Mouse (Mus musculus): ENCODE measurements around the gene Flrt1. TPM values are rescaled to one million over a fixed set of nuclear protein-coding genes. Genes with fewer than 3 reads are reported as not detected.

The Flrt1 gene
- 0.60 and 0.64 TPM in 2 replicates for polyA plus RNA-seq (2014; fragmentation: Nextera tagmentation; extraction: Ambion mirVana)

DNA sequence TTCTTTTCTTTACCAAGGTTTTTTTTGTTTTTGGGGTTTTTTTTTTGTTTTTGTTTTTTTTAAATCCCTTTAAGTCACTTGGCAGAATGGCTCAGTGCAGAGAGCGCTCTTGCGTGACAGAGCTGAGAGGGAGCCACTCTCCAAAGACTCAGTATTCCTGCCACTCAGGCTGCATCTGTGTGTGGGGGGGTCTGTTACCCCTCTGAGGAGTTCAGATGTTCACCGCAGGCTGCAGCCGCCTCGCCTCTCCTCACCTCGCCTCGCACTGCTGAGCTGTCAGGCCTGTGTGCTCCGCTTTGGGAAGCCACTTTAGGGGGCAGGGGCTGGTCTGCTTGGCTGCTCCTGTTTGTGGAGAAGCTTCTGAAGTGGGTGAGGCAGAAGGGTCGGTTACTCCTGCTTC lies at the start of gene Flrt1:
TSS of gene Flrt1 (minus strand) at position 186 of the 400 bp plus-strand sequence.
- WGBS, result 76% methylated on average over 9 of the region's 9 CpGs
- H3K27me3 ChIP-seq (replicated peaks; ENCODE audit: control insufficient read depth, insufficient read depth, low read length), result no peaks in the 10 kb centered on the region; the same call in 1 of the 2 replicates
- H3K4me3 ChIP-seq (ENCODE audit: low read depth, low read length), result no peak within 1 kb of the TSS
- peaks cover 24% of the 10 kb centered on the region for H3K4me1 ChIP-seq (replicated peaks; ENCODE audit: control insufficient read depth, insufficient read depth, low read length)
- ATAC-seq (replicated peaks; ENCODE audit: low FRiP score) (no peak), DNase-seq (ENCODE audit: low spot score) (no peak)
- H3K9ac ChIP-seq (ENCODE audit: low read depth, low read length), result no peak within 1 kb of the TSS; the same call in 1 of the 2 replicates
- H3K36me3 ChIP-seq (ENCODE audit: control insufficient read depth, insufficient read depth, low read length), result no peaks in the 10 kb centered on the region
- no peak within 1 kb of the TSS for H3K4me2 ChIP-seq
- H3K9me3 ChIP-seq (ENCODE audit: control insufficient read depth, low read length), result no peaks in the 10 kb centered on the region
- no peak within 1 kb of the TSS for H3K27ac ChIP-seq (ENCODE audit: low read depth, low read length)

- H3K27ac ChIP-seq (ENCODE audit: low read depth, low read length), result no peak overlapping the region
- no peak overlapping the region for H3K9ac ChIP-seq (ENCODE audit: low read depth, low read length)
- no peak for DNase-seq (ENCODE audit: low spot score)
- WGBS, result 72% methylated on average over 6 of the region's 6 CpGs
- no peak overlapping the region for H3K4me2 ChIP-seq
- no peaks in the 10 kb centered on the region for H3K9me3 ChIP-seq (ENCODE audit: control insufficient read depth, low read length)
- H3K4me1 ChIP-seq (replicated peaks; ENCODE audit: control insufficient read depth, insufficient read depth, low read length), result peaks cover 3% of the 10 kb centered on the region; the same call in 1 of the 2 replicates
- no peak for ATAC-seq (replicated peaks; ENCODE audit: low FRiP score)
- no peaks in the 10 kb centered on the region for H3K36me3 ChIP-seq (ENCODE audit: control insufficient read depth, insufficient read depth, low read length)
- no peak overlapping the region for H3K4me3 ChIP-seq (ENCODE audit: low read depth, low read length)
- H3K27me3 ChIP-seq (replicated peaks; ENCODE audit: control insufficient read depth, insufficient read depth, low read length), result peaks cover 35% of the 10 kb centered on the region
Measured at GRCm38 (mm10) chr19:7155196-7155595, 49.7 kb upstream of the Flrt1 start.

- H3K27me3 ChIP-seq (replicated peaks; ENCODE audit: control insufficient read depth, insufficient read depth, low read length), result peaks cover 32% of the 10 kb centered on the region
- ATAC-seq (replicated peaks; ENCODE audit: low FRiP score), result no peak
- peaks cover 3% of the 10 kb centered on the region; the same call in 1 of the 2 replicates for H3K4me1 ChIP-seq (replicated peaks; ENCODE audit: control insufficient read depth, insufficient read depth, low read length)
Measured at GRCm38 (mm10) chr19:7153232-7153631, 47.7 kb upstream of the Flrt1 start.

DNA sequence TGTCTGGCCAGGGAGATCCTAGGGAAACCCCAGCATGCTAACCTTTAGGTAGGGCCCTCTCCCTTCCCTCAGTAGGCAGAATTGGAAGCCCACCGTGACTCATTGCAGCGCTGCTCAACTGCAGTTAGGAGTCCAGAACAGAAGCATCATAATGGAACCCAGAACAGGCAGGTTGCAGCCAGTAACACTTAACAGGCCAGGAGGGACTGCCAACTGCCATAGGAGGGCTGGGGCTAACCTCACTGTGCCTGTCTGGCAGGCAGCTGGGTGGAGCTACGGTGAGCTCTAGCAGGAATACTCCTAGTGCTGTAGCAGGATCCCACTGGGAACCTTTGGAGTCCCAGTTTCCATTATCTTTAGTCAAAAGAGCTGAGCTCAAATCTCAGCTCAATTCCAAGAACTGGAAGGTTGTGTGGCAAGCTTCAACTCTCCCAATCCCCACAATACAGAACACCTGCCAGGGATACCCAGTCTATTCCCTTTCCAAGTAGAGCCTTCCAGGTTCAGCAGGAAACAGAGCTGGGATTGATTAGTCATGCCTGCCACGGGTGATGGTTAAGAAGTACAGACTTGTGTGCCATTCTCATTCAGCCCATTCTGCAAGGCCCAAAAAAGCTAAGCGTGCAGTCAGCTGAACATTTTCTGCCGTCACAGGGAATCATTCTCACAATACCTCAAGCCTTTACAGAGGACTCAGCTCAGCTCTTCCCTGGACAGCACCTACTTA lies 46.6 kb upstream of the Flrt1 start:
- Histone ChIP-seq H3K4me3 (ENCODE audit: low read depth, low read length) (no peak overlapping the region), H3K9me3 (ENCODE audit: control insufficient read depth, low read length) (no peaks in the 10 kb centered on the region), H3K4me2 (no peak overlapping the region), H3K27me3 (replicated peaks; ENCODE audit: control insufficient read depth, insufficient read depth, low read length) (peaks cover 32% of the 10 kb centered on the region), H3K36me3 (ENCODE audit: control insufficient read depth, insufficient read depth, low read length) (no peaks in the 10 kb centered on the region), H3K9ac (ENCODE audit: low read depth, low read length) (no peak overlapping the region), H3K27ac (ENCODE audit: low read depth, low read length) (no peak overlapping the region), H3K4me1 (replicated peaks; ENCODE audit: control insufficient read depth, insufficient read depth, low read length) (no peaks in the 10 kb centered on the region)
- WGBS, result 82% methylated on average over 6 of the region's 6 CpGs
- ATAC-seq (replicated peaks; ENCODE audit: low FRiP score) (no peak), DNase-seq (ENCODE audit: low spot score) (no peak)

More at GRCm38 (mm10) chr19:7153232-7153631, 47.7 kb upstream of the Flrt1 start:
- Histone ChIP-seq H3K4me3 (ENCODE audit: low read depth, low read length) (no peak overlapping the region), H3K27ac (ENCODE audit: low read depth, low read length) (no peak overlapping the region), H3K4me2 (no peak overlapping the region), H3K9ac (ENCODE audit: low read depth, low read length) (no peak overlapping the region), H3K36me3 (ENCODE audit: control insufficient read depth, insufficient read depth, low read length) (no peaks in the 10 kb centered on the region), H3K9me3 (ENCODE audit: control insufficient read depth, low read length) (no peaks in the 10 kb centered on the region)
- DNase-seq (ENCODE audit: low spot score), result no peak
- 22% methylated on average over 7 of the region's 7 CpGs for WGBS

- Histone ChIP-seq H3K27ac (ENCODE audit: low read depth, low read length) (no peak overlapping the region), H3K9ac (ENCODE audit: low read depth, low read length) (no peak overlapping the region), H3K4me2 (no peak overlapping the region), H3K9me3 (ENCODE audit: control insufficient read depth, low read length) (no peaks in the 10 kb centered on the region), H3K27me3 (replicated peaks; ENCODE audit: control insufficient read depth, insufficient read depth, low read length) (peaks cover 30% of the 10 kb centered on the region), H3K4me3 (ENCODE audit: low read depth, low read length) (no peak overlapping the region), H3K36me3 (ENCODE audit: control insufficient read depth, insufficient read depth, low read length) (no peaks in the 10 kb centered on the region), H3K4me1 (replicated peaks; ENCODE audit: control insufficient read depth, insufficient read depth, low read length) (no peaks in the 10 kb centered on the region)
- DNase-seq (ENCODE audit: low spot score) (no peak), ATAC-seq (replicated peaks; ENCODE audit: low FRiP score) (no peak)
- WGBS, result 75% methylated on average over 7 of the region's 7 CpGs
Measured at GRCm38 (mm10) chr19:7151300-7151926, 45.9 kb upstream of the Flrt1 start.

GRCm38 (mm10) chr19:7149158-7149685 lies 43.7 kb upstream of the Flrt1 start:
- DNase-seq (ENCODE audit: low spot score) (no peak), ATAC-seq (replicated peaks; ENCODE audit: low FRiP score) (no peak)
- H3K27me3 ChIP-seq (replicated peaks; ENCODE audit: control insufficient read depth, insufficient read depth, low read length), result peaks cover 50% of the 10 kb centered on the region
- H3K36me3 ChIP-seq (ENCODE audit: control insufficient read depth, insufficient read depth, low read length), result no peaks in the 10 kb centered on the region
- H3K9ac ChIP-seq (ENCODE audit: low read depth, low read length), result no peak overlapping the region
- no peaks in the 10 kb centered on the region for H3K9me3 ChIP-seq (ENCODE audit: control insufficient read depth, low read length)
- H3K4me3 ChIP-seq (ENCODE audit: low read depth, low read length), result no peak overlapping the region
- H3K4me2 ChIP-seq, result no peak overlapping the region
- WGBS, result 72% methylated on average over 7 of the region's 7 CpGs
- H3K27ac ChIP-seq (ENCODE audit: low read depth, low read length), result no peak overlapping the region
- H3K4me1 ChIP-seq (replicated peaks; ENCODE audit: control insufficient read depth, insufficient read depth, low read length), result 0 out of 2 replicates have a peak, but pooled peaks cover 1% of the 10 kb centered on the region

DNA sequence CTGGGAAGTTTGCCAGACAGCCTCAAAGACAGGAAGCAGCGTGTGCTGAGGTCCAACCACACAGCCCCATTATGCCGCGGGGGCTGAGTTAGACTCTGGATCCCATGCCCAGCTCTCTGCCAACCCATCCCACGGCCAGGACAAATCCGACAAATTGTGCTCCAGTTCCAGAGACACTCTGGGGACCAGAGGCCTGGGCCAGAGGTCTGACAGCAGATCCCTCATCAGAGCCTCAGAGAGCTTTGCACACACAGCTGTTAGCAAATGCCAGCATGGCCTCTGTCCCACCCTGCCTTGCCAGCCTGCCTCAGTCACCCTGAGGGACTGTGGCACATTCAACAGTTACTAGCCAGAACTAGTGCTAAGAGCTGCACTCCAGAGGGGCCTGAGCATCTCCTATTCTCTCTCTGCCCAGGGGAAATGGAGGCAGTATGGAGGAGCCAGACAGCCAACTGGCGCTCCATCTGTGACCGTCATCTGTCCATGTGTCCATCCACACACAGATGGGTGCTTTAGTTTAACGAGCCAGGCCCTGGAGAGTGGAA lies 43.1 kb upstream of the Flrt1 start:
- H3K4me1 ChIP-seq (replicated peaks; ENCODE audit: control insufficient read depth, insufficient read depth, low read length), result 0 out of 2 replicates have a peak, but pooled peaks cover 3% of the 10 kb centered on the region
- H3K27ac ChIP-seq (ENCODE audit: low read depth, low read length), result no peak overlapping the region
- no peaks in the 10 kb centered on the region for H3K36me3 ChIP-seq (ENCODE audit: control insufficient read depth, insufficient read depth, low read length)
- no peaks in the 10 kb centered on the region for H3K9me3 ChIP-seq (ENCODE audit: control insufficient read depth, low read length)
- ATAC-seq (replicated peaks; ENCODE audit: low FRiP score) (no peak), DNase-seq (ENCODE audit: low spot score) (no peak)
- 64% methylated on average over 8 of the region's 8 CpGs for WGBS
- no peak overlapping the region for H3K9ac ChIP-seq (ENCODE audit: low read depth, low read length)
- no peak overlapping the region for H3K4me2 ChIP-seq
- no peak overlapping the region for H3K4me3 ChIP-seq (ENCODE audit: low read depth, low read length)
- H3K27me3 ChIP-seq (replicated peaks; ENCODE audit: control insufficient read depth, insufficient read depth, low read length), result peaks cover 47% of the 10 kb centered on the region

GRCm38 (mm10) chr19:7148096-7148495 lies 42.6 kb upstream of the Flrt1 start:
- Histone ChIP-seq H3K9me3 (ENCODE audit: control insufficient read depth, low read length) (no peaks in the 10 kb centered on the region), H3K4me2 (no peak overlapping the region), H3K4me1 (replicated peaks; ENCODE audit: control insufficient read depth, insufficient read depth, low read length) (0 out of 2 replicates have a peak, but pooled peaks cover 5% of the 10 kb centered on the region), H3K4me3 (ENCODE audit: low read depth, low read length) (no peak overlapping the region), H3K27ac (ENCODE audit: low read depth, low read length) (no peak overlapping the region), H3K36me3 (ENCODE audit: control insufficient read depth, insufficient read depth, low read length) (no peaks in the 10 kb centered on the region), H3K9ac (ENCODE audit: low read depth, low read length) (no peak overlapping the region), H3K27me3 (replicated peaks; ENCODE audit: control insufficient read depth, insufficient read depth, low read length) (peaks cover 48% of the 10 kb centered on the region)
- WGBS, result 53% methylated on average over 4 of the region's 4 CpGs
- ATAC-seq (replicated peaks; ENCODE audit: low FRiP score), result no peak
- no peak for DNase-seq (ENCODE audit: low spot score)

Measured in liver, embryonic 11.5 days (tissue).